ENCODE assay signal across 26 mouse cellular contexts in the genomic region with DNA sequence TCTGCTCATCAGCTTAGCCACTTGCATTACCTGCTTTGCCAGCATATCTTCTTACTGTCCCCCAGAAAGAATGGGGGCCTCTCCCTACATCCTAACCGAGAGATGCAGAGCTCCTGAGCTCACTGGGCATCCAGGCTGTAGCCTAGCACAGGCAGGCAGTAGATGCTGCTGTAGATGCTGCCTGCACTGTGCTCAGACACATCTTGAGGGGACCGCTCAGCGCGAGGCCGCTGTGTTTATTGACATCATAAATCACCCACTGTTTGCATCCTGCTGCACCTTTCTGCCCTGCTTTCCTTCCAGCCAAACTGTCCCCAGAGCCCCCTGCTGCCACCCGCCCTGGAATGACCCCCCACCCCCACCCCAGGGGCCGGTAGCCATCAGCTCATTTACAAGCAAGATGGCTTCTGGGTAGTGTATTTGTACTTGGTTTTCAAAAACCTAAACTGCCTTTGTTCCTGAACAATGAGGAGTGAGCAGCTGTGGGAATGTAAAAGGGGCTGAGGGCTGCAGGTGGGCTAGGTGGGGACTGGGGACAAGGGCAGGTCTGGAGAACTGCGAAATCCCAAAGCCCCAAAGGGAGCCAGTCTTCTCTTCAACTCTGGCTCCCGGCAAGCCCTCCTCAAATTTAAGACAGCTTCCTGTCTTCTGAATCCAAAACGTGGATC.
DNase-seq lines count a peak whose midpoint lies in the region; ATAC-seq lines count a peak whose summit lies in the region.
"Had no signal": no experiment of that assay in that cellular context is flagged by ENCODE, and none has a peak within 500 bp of the region (broad histone marks: within the 10 kb centered on the region; RNA-seq: fewer than 3 reads in every experiment).

No protein-coding gene starts in this region.

- H3K27me3 ChIP-seq in kidney, embryonic 16.5 days (ENCODE audit: insufficient read depth, low read length): peaks cover 7% of the 10 kb centered on the region; the same call in 1 of the 2 replicates
- 0 out of 2 replicates have a peak, but pooled peaks cover 5% of the 10 kb centered on the region for H3K27me3 ChIP-seq in limb, embryonic 11.5 days (ENCODE audit: control insufficient read depth, insufficient read depth, low read length)
- H3K27me3 ChIP-seq: stomach, embryonic 15.5 days had no signal

- H3K9ac ChIP-seq in kidney, embryonic 16.5 days (replicated peaks; ENCODE audit: low read length): no peak overlapping the region
- H3K9ac ChIP-seq in limb, embryonic 11.5 days (ENCODE audit: low read length): no peak overlapping the region
- H3K9ac ChIP-seq: embryonic facial prominence, embryonic 12.5 days; liver, embryonic 12.5 days; liver, postnatal 0 days; stomach, embryonic 15.5 days had no signal

- WGBS in kidney, embryonic 16.5 days: 26% methylated on average over 10 of the region's 10 CpGs
- WGBS in limb, embryonic 11.5 days: 13% methylated on average over 10 of the region's 10 CpGs

- 0 out of 2 replicates have a peak, but pooled peaks have one; percentile 42 for ATAC-seq in kidney, embryonic 16.5 days (ENCODE audit: low FRiP score, low TSS enrichment)
- ATAC-seq in limb, embryonic 11.5 days (ENCODE audit: insufficient number of reproducible peaks, low FRiP score, low TSS enrichment, low read depth): no peak
- ATAC-seq in CD4-positive, CD25-positive, alpha-beta regulatory T cell, adult 4 months: no peak
- ATAC-seq: forebrain, embryonic 14.5 days; liver, embryonic 12.5 days; liver, postnatal 0 days had no signal

- no peak overlapping the region for H3K4me2 ChIP-seq in kidney, embryonic 16.5 days (replicated peaks; ENCODE audit: low read depth, low read length)
- no peak overlapping the region for H3K4me2 ChIP-seq in limb, embryonic 11.5 days (ENCODE audit: low read depth, severe bottlenecking)
- H3K4me2 ChIP-seq: embryonic facial prominence, embryonic 12.5 days; liver, embryonic 12.5 days; stomach, embryonic 15.5 days had no signal

- peak; percentile 24 for DNase-seq in embryo, embryonic 11 days
- DNase-seq in embryo, embryonic 10.5 days (ENCODE audit: low spot score): no peak
- DNase-seq in kidney, postnatal 25 days: no peak
- DNase-seq in ES-CJ7 (ENCODE audit: low read depth, low spot score): peak; percentile 64
- peak; percentile 40 for DNase-seq in limb, embryonic 11.5 days (ENCODE audit: low spot score)
- DNase-seq in cerebellum, postnatal 25 days: no peak
- DNase-seq: adrenal gland, postnatal 14 days; cerebellum, adult 11 months; cerebellum, adult 9-11 months; gastrocnemius, postnatal 14 days; heart, postnatal 14 days; kidney, adult 18-20 months; liver, postnatal 0 days; lung, postnatal 4 days; midbrain, embryonic 14.5 days; retina, postnatal 1 day; right cerebral cortex, postnatal 14 days had no signal

- no peaks in the 10 kb centered on the region for H3K9me3 ChIP-seq in kidney, embryonic 16.5 days (ENCODE audit: low read length)
- no peaks in the 10 kb centered on the region for H3K9me3 ChIP-seq in limb, embryonic 11.5 days (ENCODE audit: control insufficient read depth, low read length)
- H3K9me3 ChIP-seq: embryonic facial prominence, embryonic 12.5 days; G1E; liver, embryonic 12.5 days; megakaryocyte, embryonic 14.5 days; stomach, embryonic 15.5 days had no signal

- no peak overlapping the region for H3K4me3 ChIP-seq in kidney, embryonic 16.5 days (ENCODE audit: low read length)
- H3K4me3 ChIP-seq in limb, embryonic 11.5 days (ENCODE audit: low read depth, low read length): no peak overlapping the region
- H3K4me3 ChIP-seq: embryonic facial prominence, embryonic 12.5 days; liver, embryonic 12.5 days; megakaryocyte, embryonic 14.5 days; stomach, embryonic 15.5 days had no signal

- peaks cover 6% of the 10 kb centered on the region; the same call in 1 of the 2 replicates for H3K4me1 ChIP-seq in kidney, embryonic 16.5 days (ENCODE audit: insufficient read depth, low read length)
- H3K4me1 ChIP-seq in limb, embryonic 11.5 days (ENCODE audit: control insufficient read depth, insufficient read depth, low read length): peaks cover 6% of the 10 kb centered on the region
- H3K4me1 ChIP-seq: liver, embryonic 12.5 days; stomach, embryonic 15.5 days had no signal

- no peak overlapping the region for H3K27ac ChIP-seq in kidney, embryonic 16.5 days (ENCODE audit: low read length)
- no peak overlapping the region for H3K27ac ChIP-seq in limb, embryonic 11.5 days (replicated peaks; ENCODE audit: low read depth, low read length)
- H3K27ac ChIP-seq: embryonic facial prominence, embryonic 12.5 days; kidney, postnatal 0 days; liver, embryonic 12.5 days; stomach, embryonic 15.5 days had no signal

- H3K36me3 ChIP-seq in kidney, embryonic 16.5 days (ENCODE audit: insufficient read depth, low read length): no peaks in the 10 kb centered on the region
- H3K36me3 ChIP-seq in limb, embryonic 11.5 days (ENCODE audit: control insufficient read depth, insufficient read depth, low read length): no peaks in the 10 kb centered on the region
- H3K36me3 ChIP-seq: embryonic facial prominence, embryonic 12.5 days; G1E; liver, embryonic 12.5 days; stomach, embryonic 15.5 days had no signal

Comparison
In these comparisons a context has a peak if more than half of its experiments do, and no peak if none do; other contexts are left out.
1. DNase-seq: peak in embryo, embryonic 11 days (single experiment), ES-CJ7 (single experiment) and limb, embryonic 11.5 days (single experiment); none in embryo, embryonic 10.5 days (single experiment), kidney, postnatal 25 days (0 of 2) and cerebellum, postnatal 25 days (0 of 2).